Mouse (Mus musculus): ENCODE results near the gene Fzd1.

- no peak for TF ChIP-seq CTCF (IDR thresholded peaks at IDR 0.05; ENCODE audit: control insufficient read depth, insufficient read depth, low read length)
- TF ChIP-seq POLR2A (IDR thresholded peaks at IDR 0.05; ENCODE audit: borderline replicate concordance, control insufficient read depth, low read depth, low read length): no peak
Observed at GRCm38 (mm10) chr5:4756001-4756681, 1.7 kb downstream of the Fzd1 start.

Measured in bone marrow, adult 2 months (tissue).